Mouse (Mus musculus): Measurements from ENCODE around the gene Slc38a1. TPM values are rescaled to one million over a fixed set of nuclear protein-coding genes. Genes with fewer than 3 reads are reported as not detected.
A peak's percentile ranks its signal among the peaks of the same experiment; 100 is the strongest.

Slc38a1 gene
- total RNA-seq (2022), result 1 to 10 TPM in 2 of 4 experiments, under 1 TPM in 2; 0.45 to 2.5 (median 1.0) TPM

DNA sequence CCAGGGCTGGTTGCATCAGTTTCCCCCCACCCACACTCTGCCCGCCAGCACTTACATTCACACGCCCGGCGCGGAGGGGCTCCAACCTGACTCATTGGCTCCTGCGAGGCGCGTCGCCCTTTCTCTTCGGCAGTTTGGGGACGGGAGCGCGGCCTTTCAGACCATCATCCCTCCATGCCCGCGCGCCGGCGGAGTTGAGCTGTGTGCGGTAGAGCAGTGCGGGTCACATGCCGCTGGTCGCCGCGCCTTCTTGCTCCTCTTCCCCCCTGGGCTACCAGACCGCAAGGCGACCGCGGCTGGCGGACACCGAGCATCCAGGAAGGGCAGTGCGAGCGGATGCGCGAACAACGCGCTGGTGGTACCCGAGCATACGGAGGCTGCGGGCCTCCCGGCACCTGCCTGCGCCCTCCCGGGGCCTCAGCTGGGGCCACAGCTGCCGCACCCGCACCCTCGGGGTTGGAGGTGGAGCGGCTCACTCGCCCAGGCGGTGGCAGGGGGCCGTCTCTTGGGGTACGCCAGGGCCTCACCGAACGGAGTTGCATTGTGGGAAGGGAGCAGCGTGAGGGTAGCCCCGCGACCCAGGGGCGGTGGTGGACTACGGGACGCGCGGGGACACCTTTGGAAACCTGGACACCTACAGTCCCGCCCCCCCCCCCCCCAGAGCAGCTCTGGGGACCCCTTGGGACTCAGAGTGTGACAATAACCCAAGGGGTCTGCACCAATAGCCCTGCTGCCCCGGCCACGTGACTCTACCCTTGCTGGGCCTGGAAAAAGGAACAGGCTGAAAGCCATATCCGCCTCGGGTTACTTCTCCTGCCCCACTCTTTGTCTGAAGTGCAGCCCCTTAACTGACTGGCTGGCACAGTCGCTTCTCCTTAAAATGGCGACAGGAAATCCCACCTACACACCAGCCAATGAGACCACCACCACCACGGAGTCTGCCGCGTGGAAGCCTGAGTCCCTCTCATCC is at the start of gene Slc38a1:
Gene Slc38a1, minus strand, starts transcription at position 478 of the 970 bp plus-strand sequence.
- DNase-seq (ENCODE audit: low spot score in 2 of 2), result no peak

DNA sequence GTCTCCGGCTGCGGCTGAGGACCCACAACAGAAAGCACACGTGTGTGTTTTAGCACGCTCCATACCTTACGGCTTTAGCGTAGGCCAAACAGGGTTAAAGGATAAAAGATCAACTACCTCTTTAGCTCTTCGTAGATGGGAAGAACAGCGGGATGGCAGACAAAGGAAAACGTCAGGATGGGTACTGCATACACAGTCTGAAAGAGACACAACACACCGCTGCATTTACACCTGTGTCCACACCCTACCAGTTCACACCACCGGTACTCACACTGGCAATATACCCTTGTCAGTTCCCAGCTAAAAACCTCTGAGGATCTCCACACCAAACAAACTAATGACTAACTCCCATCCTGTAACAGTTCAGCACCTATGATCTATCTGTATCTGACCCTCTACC is 49.7 kb upstream of the Slc38a1 start:
- DNase-seq (ENCODE audit: low spot score in 2 of 2), result no peak

DNA sequence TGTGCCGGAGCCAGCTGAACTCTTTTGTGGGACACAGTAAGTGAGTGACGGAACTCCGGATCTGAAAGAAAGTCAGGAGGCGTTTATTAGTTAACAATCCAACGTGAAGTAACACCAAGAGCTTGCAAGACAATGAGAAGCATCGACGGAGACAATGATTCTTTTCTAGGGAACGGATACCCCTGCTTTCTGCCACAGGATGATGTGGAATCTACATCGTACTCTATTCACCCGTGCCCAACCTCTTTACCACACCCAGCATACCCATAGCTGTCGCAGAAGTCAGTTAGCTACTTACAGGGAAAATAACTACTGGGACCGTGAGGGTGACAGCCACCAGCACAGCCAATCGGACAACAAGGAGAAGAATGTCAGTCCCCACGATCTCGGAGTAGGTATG is 48.7 kb upstream of the Slc38a1 start:
- DNase-seq (ENCODE audit: low spot score in 2 of 2), result no peak

DNA sequence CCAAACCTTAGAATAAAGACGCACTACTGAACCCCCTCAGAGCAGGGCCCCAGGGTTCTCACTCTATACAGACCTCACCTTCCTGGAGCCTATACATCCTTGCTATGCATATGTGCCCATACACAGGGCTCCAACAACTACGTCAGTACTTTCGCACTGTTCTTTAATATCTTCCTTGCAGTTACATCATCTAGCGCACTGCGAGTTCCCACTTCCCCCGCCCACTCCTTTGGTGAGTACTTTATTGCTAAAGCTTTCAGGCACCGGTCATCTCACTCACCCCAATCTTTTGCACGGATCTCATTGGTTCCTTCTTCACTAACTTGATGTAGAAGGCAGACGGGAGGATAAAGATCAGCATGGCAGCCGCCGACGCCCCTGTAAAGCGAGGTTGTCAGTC is 48.1 kb upstream of the Slc38a1 start:
- DNase-seq (ENCODE audit: low spot score in 2 of 2), result no peak

DNA sequence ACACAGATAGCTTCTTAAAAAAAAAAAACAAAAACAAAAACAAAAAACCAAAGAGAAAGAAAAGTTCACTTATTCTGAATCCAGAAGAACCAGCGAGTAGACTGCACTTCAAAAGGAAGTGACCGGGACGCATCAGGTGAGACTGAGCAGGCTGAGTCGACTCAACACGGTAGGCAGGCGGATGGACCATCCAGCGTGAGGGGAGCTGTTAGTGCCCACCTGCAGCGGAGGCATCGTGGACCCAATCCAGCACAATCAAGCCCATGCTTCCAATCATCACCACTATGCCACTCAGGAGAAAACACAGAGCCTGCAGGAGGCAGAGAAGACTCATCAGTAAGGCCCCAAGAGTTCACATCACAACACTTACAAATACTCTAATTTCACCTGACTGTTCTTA is 47.2 kb upstream of the Slc38a1 start:
- no peak for DNase-seq (ENCODE audit: low spot score in 2 of 2)

DNA sequence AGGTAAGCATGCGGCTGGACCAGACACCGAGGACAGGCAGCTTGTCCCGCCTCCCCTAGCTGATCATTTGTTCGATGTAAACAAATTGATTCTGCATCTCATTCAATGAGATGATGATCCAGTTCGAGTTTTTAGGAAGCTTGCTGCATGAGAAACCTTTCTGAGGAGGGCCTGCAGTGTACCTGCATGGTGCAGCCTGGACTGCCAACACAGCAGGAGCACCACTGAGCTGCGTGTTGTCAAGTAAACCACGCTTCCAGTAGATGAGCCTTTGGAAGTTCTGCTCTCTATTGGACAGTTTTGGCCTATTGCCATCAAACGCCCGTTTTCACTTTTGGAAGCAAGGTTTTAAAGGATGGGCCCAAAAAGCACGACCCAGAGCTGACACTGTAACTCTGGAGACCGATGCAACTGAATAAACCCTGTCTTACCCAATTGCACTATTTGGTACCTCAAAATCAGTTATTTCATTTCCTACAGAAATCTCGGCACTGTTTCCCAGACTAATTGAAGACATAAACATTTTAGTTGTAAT is 46.1 kb upstream of the Slc38a1 start:
- no peak for DNase-seq (ENCODE audit: low spot score in 2 of 2)

DNA sequence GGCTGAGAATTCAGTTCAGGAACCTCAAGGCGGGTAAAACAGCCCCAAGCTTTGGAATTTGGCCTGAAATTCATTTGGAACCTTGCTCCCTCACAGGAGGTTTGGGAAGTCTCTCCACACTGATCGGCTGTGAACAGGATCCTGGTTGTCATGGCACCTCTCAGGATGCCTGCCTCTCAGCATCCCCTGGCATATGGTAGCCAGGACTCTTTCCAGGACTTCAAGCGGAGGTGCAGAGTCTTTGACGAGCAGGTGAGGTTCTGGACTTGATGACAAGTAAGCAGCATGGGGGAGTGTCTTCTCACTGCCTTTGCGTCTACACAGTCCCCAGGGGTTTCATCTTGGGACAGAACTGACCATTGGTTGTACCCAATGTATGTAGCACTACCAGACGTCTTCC is 45.3 kb upstream of the Slc38a1 start:
- no peak for DNase-seq (ENCODE audit: low spot score in 2 of 2)

DNA sequence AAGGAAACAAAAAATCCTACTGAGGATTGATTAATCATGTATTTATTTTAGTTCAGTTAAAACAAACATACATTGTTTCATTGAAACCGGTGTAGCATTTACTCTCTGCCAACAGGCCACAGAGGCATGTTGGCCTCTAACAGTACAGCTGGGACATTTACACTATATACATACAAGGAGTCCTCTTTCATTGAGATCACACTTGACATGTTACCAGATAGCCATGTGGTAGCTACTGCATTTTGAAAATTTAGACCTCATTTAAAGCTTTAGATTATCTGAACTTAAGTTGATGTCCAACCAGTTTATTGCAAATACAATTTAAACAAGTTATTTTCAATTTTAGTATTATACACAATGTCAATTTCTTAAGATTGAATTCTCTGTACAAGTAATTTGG is 44.7 kb upstream of the Slc38a1 start:
- no peak for DNase-seq (ENCODE audit: low spot score in 2 of 2)

DNA sequence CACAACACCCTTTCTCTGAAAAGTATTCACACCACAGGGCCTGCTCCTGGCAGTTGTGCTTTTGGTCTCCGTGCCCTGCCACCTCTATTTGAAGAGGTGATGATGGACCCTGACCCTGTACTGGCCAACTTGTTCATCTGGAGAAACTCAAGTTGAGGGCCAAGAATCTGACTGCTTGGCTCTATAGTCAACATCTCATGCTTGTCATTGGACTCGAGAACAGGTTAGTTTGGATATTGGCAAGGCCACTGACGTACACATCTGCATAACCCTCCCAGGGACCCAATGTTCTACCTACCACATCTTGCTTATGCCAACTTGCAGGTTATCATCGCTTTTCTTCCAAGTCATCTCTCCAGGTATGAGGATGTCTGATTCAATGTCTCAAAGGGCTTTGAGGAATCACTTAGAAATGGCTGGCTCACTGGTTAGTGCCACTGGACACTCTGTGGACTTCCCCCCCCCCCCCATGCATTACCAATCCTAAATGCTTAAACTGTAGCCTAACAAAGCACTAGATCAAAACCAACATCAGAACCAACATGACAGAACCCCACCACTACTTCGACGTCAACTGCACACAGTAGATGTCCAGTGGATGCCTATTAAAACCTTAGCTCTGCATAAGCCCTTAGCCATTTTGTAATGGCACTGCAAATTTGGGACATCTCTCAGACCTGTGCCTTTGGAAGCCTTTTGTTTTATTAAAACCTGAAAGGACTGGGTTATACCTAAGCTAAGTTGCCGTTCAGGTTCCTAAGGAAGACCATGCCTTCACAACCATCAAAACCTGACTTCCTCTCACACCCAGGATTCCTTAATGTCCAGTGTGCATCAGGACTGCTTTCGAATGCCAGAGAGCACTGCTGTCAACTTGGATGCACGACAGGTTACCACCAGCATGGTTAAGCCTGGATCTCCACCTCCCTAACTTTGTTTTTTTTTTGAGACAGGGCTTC is 43.8 kb upstream of the Slc38a1 start:
- no peak for DNase-seq (ENCODE audit: low spot score in 2 of 2)

DNA sequence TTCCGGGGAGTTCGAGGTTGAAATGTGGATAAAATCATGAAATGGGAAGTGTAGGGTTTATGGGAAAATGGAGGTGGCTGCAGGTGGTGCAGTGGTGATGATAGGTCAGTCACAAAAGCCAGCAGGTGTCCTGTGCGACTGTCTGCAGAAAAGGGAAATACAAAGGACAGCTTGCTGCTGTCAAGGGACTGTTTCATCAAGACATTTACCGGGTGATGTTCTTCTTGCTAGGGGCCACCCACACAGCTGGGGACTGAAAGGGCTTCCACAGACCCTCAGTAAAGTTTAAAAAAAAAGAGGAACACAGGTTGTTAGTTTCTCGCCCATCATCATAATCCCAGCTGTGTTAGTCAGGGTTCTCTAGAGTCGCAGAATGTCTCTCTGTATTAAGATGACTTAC is 42.6 kb upstream of the Slc38a1 start:
- DNase-seq (ENCODE audit: low spot score in 2 of 2), result no peak

DNA sequence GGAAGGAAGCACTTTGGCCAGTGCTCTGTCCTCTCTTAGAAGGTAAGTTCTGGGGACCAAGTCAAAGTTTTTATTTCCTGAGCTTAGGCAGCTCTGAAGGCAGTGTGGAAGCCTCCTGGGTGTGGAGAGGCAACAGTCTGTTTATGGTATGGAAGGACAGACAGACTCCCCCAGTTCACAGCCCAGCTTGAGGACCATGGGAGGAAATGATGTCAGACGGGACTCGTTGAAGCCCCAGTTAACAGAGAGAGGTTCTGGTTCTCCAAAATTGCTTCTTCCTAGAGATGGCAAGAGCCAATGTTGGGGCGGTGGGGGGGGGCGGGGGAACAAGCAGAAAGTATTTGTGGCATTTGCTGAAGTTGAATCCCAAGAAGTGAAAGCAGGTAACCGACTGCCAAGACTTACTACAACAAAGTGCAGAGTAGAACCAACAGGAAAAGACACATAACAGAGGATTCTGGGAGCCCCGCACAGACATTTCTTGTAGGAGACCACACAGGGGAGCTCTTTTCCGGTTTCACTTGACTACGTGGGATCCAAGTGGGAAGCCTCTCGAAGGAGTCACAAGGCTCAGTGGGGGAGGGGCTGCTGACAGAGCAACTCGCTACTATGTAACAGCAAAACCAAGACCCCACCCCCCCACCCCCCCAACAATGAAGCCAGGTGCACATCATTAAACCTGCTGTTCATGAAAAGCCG is 41.6 kb upstream of the Slc38a1 start:
- no peak for DNase-seq (ENCODE audit: low spot score in 2 of 2)

DNA sequence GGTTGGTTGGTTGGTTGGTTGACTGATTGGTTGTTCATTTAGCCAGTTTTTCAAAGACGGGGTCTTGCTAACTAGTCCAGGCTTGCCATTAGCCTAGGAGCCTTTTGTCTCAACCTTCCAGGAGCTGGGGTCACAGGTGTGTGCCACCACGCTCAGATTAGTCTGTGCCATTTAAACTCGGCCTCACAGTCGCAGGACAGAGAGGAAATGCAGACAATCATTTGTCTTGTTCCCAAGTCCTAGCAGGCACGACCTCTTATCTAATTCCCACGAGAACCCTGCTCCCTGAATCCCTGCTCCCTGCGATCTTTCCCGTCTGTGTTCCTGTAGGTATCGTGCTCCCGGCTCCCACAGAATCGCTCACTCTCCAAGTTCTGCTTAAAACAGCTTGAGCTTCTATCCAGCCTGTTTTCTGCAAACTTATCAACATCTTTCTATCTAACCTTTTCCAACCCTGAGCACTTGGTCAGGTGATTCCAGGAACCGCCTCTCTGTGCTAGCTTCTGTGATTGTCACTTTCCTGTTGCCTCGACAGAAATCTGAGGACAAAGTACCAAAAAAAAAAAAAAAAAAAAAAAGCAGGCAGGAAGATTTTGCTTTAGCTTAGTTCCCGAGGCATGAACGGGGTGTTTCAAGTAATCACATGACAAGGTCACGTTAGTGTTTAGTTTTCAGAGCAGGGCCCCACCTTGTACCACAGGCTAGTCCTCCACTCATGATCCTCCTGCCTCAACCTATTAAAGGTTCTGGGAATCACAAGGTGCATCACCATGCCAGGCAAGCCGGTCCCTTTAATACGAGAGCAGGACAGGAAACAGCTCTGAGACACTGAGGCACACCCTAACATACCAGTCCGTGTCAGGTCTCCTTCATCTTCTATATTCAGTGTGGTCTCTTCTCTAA is 36.4 kb upstream of the Slc38a1 start:
- no peak for DNase-seq (ENCODE audit: low spot score in 2 of 2)

DNA sequence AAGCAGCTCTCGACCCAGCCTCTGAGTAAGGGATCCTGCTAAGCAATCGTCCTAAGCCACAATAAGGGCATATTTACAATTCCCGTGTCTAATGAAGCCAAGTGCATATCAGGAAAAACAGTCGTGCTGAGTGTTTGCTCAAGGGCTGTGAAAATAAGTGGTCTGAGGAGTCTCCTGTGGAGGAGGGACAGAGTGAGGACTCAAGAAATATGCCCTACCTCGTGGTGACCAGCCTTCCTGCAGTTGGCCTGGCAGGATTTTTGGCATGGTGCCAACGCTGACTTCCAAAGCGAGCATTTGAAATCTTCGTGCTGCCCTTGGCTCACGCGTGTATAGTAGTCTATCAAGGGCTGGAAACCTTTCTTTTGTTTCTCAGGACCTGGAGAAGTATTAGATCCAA is 33.8 kb upstream of the Slc38a1 start:
- DNase-seq (ENCODE audit: low spot score in 2 of 2), result no peak

DNA sequence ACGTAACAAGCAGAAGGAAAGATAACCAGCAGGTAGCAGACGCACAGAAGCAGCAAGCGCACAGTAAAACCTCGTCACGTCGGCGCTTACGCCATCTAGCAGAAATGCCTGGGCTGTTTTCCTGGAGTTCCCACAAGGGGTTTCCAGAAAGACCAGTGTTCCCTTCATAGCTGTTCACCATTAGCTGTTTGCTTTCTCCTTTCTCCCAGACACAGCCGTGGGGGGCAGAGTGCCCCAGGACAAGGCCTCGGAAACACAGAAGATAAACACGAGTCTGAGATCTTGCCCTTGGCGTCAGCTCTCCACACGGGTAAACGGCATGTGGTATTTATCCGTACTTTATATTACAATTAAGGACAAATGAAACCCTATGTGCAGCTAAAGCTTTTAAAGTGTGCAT is 33.0 kb upstream of the Slc38a1 start:
- no peak for DNase-seq (ENCODE audit: low spot score in 2 of 2)

DNA sequence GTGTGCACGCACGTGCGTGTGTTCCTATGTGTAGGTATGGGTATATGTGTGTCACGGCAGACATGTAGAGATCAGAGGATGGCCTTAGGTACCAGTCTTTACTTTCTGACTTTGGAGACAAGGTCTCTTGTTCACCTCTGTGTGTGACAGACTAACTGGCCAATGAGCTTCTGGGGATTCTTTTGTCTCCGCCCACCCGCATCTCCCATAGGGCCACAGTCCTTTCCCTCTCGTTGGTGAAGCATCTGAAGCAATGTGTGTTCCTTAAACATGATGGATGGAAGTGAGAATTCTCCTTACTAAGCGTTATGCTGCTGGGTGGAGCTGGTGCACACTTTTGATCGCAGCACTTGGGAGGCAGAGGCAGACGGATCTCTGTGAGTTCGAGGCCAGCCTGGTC is 32.3 kb upstream of the Slc38a1 start:
- DNase-seq (ENCODE audit: low spot score in 2 of 2), result no peak

DNA sequence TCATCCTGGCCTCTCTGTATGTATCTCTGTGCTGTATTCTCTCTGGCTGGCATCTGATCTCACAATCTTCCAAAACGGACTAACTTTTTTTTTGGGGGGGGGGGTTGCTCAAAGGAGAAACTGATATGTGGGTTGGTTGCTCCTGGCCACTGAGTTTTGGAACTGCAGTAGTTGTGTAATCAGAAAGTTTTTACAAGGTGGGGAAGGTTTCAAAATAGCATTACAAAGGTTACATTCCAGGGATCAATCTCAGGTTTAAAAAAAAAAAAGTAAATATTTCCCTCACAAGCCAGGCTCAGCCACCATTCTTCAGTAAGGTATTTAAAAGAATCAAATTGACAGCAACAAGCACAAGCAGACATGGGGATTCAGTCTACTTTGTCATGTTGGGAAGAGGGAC is 31.4 kb upstream of the Slc38a1 start:
- no peak for DNase-seq (ENCODE audit: low spot score in 2 of 2)

DNA sequence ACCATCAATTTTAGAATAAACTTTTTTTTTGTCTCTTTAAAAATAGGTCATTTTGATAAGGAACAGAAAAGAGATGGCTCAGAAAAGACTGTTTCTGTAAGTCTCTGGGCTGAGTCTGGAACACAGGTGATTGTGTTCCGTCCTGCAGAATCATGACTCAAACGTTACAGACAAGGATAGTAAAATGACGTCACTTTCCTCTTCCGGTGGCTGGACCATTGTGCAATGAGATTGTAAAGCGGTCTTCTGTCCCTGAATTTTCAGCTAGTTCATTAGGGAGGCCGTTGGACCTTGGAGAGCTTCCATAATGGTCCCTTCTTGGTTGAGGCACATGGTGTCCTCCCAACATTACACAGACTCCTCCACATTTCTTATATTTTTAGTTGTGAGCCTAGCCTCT is 27.0 kb upstream of the Slc38a1 start:
- DNase-seq (ENCODE audit: low spot score in 2 of 2), result no peak

DNA sequence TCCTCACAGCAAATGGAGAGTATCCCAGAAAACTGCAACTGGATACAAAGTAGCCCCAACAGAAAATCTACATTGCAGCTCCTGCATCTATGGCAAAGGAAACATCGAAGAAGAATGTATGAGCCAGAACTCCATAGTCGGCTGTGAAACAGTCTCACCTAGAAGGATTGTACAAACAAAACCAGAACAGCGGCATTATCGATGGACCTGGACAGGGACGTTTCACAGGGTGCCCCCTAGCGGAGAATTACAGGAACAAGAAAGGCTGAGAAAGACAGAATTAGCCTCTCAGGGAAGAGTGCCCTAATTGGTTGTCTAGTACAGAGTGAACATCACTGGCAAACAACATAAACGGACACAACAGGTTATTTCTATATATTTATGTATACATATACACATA is 23.9 kb upstream of the Slc38a1 start:
- DNase-seq (ENCODE audit: low spot score in 2 of 2), result no peak

DNA sequence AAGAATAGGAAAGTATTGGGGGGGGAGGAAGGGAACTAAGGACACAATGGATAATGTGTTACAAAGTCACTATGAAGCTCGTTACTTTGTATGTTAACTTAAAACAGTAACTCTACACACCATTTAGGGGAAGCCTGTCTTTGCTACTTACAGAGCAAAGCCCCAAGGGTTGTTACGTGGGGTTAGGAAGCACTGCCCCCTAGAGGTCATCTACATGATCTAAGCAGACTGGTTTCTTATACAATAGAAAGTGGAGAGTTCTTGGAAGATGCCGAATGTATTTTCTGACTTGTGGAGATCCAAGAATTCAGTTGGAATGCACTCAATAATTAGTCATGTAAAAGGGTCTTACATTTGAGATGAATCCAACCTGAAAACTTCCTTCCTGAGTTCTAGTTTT is 23.2 kb upstream of the Slc38a1 start:
- peak; percentile 30 to 44 for DNase-seq (ENCODE audit: low spot score in 2 of 2)

DNA sequence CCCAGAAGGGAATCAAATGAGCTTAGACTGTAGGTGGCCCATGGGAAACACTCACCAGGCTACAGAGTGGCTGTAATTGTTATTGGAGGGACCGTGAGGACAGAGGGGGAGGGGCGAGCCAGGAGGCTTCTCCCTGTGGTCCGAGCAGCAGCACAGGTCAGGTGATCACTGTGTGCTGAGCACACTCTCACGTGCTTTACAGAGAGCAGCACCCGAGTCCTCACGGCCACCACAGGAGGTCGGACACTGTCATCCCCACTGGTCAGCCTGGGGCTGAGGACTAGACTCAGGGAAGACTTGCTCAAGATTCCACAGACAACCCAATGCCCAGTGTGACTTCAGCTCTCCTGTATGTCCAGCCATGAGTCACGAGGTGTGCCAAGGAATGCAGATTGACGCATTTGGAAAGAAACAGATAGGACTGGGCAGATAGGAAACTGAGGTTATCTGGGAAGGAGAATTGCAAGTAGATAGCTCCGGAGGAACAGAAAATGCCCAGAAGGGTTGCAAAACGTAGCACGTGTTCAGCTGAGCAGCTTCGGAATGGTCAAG is 18.0 kb upstream of the Slc38a1 start:
- no peak for DNase-seq (ENCODE audit: low spot score in 2 of 2)
